Mouse (Mus musculus) midbrain, embryonic 11.5 days (tissue): Measurements from ENCODE around the gene Tmprss11f. TPM values are rescaled to one million over a fixed set of nuclear protein-coding genes. Genes with fewer than 3 reads are reported as not detected.
"Not testable (repeated sequence)": the region's sequence is repeated elsewhere in the genome, so short reads cannot be mapped to it uniquely, and the experiment has no call there.

Source experiments
- ATAC-seq: fragments of 200-750 bp; cut with Nextera tagmentation; 2 replicates; pipeline ENCODE4 v1.8.0; 2017; ENCODE audit warnings: moderate TSS enrichment, moderate library complexity; ENCODE audit not compliant: low FRiP score
- DNase-seq: peaks from one replicate; pipeline ENCODE4 v3.0.0; 2015; ENCODE audit warnings: low spot score; ENCODE audit errors: missing footprints
- H3K27ac ChIP-seq: fragments of 300-500 bp; sonication (generic); 2 replicates; pipeline ENCODE4 v1.5.1; 2014; ENCODE audit warnings: low read depth, low read length
- H3K27me3 ChIP-seq: fragments of 300-500 bp; sonication (generic); 2 replicates; pipeline ENCODE4 v1.6.1; 2014; ENCODE audit warnings: mild to moderate bottlenecking, low read length, moderate library complexity, mixed read lengths; ENCODE audit not compliant: control insufficient read depth, insufficient read depth
- H3K36me3 ChIP-seq: fragments of 300-500 bp; sonication (generic); 2 replicates; pipeline ENCODE4 v1.6.1; 2014; ENCODE audit warnings: mild to moderate bottlenecking, low read length, moderate library complexity, mixed read lengths; ENCODE audit not compliant: control insufficient read depth, insufficient read depth
- H3K4me1 ChIP-seq: fragments of 300-500 bp; sonication (generic); 2 replicates; pipeline ENCODE4 v1.6.1; 2014; ENCODE audit warnings: low read length; ENCODE audit not compliant: control insufficient read depth, insufficient read depth
- H3K4me2 ChIP-seq: fragments of 300-500 bp; sonication (generic); 2 replicates; pipeline ENCODE4 v1.6.1; 2014; ENCODE audit warnings: mild to moderate bottlenecking, moderate library complexity
- H3K4me3 ChIP-seq: fragments of 300-500 bp; sonication (generic); 2 replicates; pipeline ENCODE4 v1.5.1; 2014; ENCODE audit warnings: low read depth, low read length
- H3K9ac ChIP-seq: fragments of 300-500 bp; sonication (generic); 2 replicates; pipeline ENCODE4 v1.6.1; 2014; ENCODE audit warnings: low read length
- H3K9me3 ChIP-seq: fragments of 300-500 bp; sonication (generic); 2 replicates; pipeline ENCODE4 v1.6.1; 2016; ENCODE audit warnings: low read length; ENCODE audit not compliant: control insufficient read depth
- WGBS: fragments of 180-500 bp; shearing (Covaris S2); extraction: QIAGEN DNeasy Blood & Tissue Kit; methylation state at CpG from one replicate; pipeline ENCODE4 v1.1.7; 2014; 5-methylcytosine and 5-hydroxymethylcytosine counted together
- polyA plus RNA-seq: library from polyadenylated mRNA; unstranded; fragments of >200 nt; fragmentation: Nextera tagmentation; extraction: Ambion mirVana; gene quantifications from 2 replicates; pipeline ENCODE4 v1.2.1, GENCODE M21; 2014

The Tmprss11f gene
- 0.04 TPM in 1 of 2 replicates, not detected in the other for polyA plus RNA-seq

DNA sequence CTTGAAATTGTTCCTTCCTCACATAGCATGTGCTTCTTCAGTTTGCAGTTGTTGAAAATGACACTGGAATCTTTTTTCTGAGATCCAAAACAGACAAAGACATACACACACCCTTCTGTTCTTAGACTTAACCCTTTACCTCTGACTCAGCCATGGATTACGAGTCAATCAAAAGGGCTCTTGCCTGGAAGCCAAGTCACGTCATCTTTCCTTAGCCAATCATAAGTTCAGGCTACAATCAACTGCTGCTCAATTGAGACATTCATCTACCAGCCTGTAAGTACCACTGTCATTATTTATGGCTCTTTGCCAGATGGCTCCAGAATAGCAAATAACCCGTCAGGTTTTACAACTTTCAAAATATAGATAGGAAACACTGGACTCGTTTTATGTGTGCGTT lies at the start of gene Tmprss11f:
Gene Tmprss11f, minus strand, starts transcription at position 101 of the 400 bp plus-strand sequence.
- H3K4me3 ChIP-seq, result no peak within 1 kb of the TSS
- no peak within 1 kb of the TSS for H3K9ac ChIP-seq
- ATAC-seq (no peak), DNase-seq (no peak)
- H3K27me3 ChIP-seq, result no peaks in the 10 kb centered on the region
- H3K36me3 ChIP-seq, result no peaks in the 10 kb centered on the region
- H3K4me1 ChIP-seq, result no peaks in the 10 kb centered on the region
- 86% methylated on average over 5 of the region's 5 CpGs for WGBS
- H3K9me3 ChIP-seq, result no peaks in the 10 kb centered on the region
- H3K4me2 ChIP-seq, result no peak within 1 kb of the TSS
- H3K27ac ChIP-seq, result no peak within 1 kb of the TSS

DNA sequence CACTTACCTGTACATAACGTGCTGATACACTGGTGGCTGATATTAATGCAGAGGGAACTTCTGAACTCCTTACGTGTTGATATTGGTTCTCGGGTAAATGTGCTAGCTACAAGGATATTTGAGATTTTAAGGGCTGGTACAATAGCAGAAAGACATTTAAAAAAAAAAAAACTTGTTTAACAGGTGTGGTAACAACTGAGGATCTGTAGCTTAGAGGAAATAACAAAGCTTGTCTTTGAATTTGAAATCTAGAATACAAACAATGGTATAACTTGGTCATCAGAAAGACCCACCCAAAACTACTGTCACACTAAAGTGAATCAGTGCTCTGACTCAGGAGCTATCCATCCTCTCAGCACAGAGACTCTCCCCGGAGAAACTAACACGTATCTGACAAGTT lies 44.0 kb upstream of the Tmprss11f start, which contains the start of gene Tmprss11b:
Gene Tmprss11b, minus strand, starts transcription at position 101 of the 400 bp plus-strand sequence.
- WGBS, result 84% methylated on average over 5 of the region's 5 CpGs
- H3K4me3 ChIP-seq, result no peak within 1 kb of the TSS
- no peaks in the 10 kb centered on the region for H3K36me3 ChIP-seq
- H3K9me3 ChIP-seq, result no peaks in the 10 kb centered on the region
- no peak for ATAC-seq
- no peak within 1 kb of the TSS for H3K4me2 ChIP-seq
- no peak within 1 kb of the TSS for H3K27ac ChIP-seq
- no peaks in the 10 kb centered on the region for H3K27me3 ChIP-seq
- no peaks in the 10 kb centered on the region for H3K4me1 ChIP-seq
- no peak for DNase-seq
- H3K9ac ChIP-seq, result no peak within 1 kb of the TSS

DNA sequence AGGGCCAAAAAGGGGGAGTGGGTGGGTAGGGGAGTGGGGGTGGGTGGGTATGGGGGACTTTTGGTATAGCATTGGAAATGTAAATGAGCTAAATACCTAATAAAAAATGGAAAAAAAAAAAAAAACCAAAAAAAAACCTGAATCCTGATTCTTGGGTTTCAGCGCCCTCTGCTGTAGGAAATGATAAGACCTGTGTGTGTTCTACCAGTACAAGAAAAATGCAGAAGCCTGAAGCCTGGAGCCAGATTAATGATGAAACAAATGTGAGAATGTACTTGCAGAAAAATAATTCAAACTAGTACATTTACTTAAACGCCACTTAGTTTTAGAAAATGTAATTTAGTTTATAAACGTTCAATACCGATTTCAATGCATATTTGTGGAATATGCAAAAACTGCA lies 17.0 kb upstream of the Tmprss11f start:
- not testable (repeated sequence) for H3K4me3 ChIP-seq, H3K4me2 ChIP-seq, H3K36me3 ChIP-seq, H3K27ac ChIP-seq, H3K9ac ChIP-seq, H3K27me3 ChIP-seq, H3K4me1 ChIP-seq, H3K9me3 ChIP-seq
- ATAC-seq, result peak; percentile 59; the same call in 1 of the 2 replicates
- WGBS, result 30% methylated on average over 4 of the region's 4 CpGs
- peak; percentile 83 for DNase-seq

DNA sequence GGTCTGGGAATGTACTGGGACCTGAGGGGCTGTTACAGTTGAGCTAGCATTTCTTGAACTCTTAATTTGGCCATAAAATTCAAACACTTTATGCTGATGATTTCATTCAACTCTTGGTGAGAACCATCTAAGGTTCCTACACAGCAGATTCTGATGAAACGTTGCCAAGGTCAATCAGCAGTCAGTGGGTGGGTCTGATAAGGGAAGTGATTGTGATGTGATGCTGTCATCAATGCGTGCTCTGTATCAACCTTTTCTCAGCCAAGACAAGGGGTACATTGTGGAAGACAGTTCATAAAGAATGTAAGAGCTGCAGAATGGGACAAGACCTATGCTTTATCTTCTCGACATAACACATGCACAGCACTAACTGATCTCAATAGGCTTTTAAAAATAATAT lies 8.6 kb upstream of the Tmprss11f start:
- H3K9ac ChIP-seq, result no peak overlapping the region
- no peak overlapping the region for H3K4me3 ChIP-seq
- H3K4me2 ChIP-seq, result no peak overlapping the region
- no peaks in the 10 kb centered on the region for H3K4me1 ChIP-seq
- ATAC-seq (no peak), DNase-seq (no peak)
- H3K27ac ChIP-seq, result no peak overlapping the region
- no peaks in the 10 kb centered on the region for H3K9me3 ChIP-seq
- no peaks in the 10 kb centered on the region for H3K27me3 ChIP-seq
- no peaks in the 10 kb centered on the region for H3K36me3 ChIP-seq
- 74% methylated on average over 3 of the region's 3 CpGs for WGBS

DNA sequence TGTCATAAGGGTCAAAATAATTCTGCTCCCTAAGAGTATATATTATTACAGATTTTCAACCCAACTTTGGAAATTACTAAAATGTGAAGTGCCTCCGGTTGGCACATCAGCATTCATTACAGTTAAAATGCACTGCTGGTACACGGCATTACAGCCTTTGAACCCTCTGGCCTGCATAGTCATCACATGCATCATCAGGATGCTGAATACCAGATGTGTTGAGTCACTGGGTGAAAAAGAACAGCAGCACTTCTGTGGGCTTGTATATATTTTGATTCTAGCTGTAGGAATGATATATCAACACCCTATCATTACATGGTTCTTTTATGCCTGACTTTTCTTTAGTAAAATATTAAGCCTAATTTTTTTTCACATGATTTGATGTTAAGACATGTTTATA lies 1.5 kb downstream of the Tmprss11f start:
- WGBS, result 96% methylated on average over 2 of the region's 2 CpGs
- no peaks in the 10 kb centered on the region for H3K27me3 ChIP-seq
- no peaks in the 10 kb centered on the region for H3K9me3 ChIP-seq
- H3K9ac ChIP-seq, result no peak overlapping the region
- no peak overlapping the region for H3K4me3 ChIP-seq
- no peaks in the 10 kb centered on the region for H3K36me3 ChIP-seq
- ATAC-seq (no peak), DNase-seq (no peak)
- H3K4me2 ChIP-seq, result no peak overlapping the region
- H3K4me1 ChIP-seq, result no peaks in the 10 kb centered on the region
- no peak overlapping the region for H3K27ac ChIP-seq

DNA sequence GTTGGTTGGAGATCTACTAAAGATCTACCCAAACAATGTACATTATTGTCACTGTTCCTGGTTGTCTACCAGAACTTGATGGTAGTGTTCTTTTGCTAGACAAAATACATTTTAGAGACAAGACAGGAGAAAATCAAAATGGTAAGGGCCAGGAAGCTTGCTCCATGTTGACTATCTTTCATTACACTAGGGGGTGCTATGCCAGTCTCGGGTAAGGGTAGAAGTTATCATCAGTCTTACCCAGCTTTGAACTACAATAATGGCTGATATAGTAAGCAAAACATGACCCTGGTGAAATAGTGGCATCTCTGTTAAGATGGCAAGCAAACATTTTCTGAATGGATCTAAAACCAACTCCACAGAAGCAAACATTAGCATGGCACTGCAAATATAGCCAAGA lies 10.4 kb downstream of the Tmprss11f start:
- no peak overlapping the region for H3K4me3 ChIP-seq
- no peaks in the 10 kb centered on the region for H3K9me3 ChIP-seq
- no peak for DNase-seq
- no peak overlapping the region for H3K9ac ChIP-seq
- no peaks in the 10 kb centered on the region for H3K27me3 ChIP-seq
- ATAC-seq, result no peak
- H3K4me2 ChIP-seq, result no peak overlapping the region
- H3K27ac ChIP-seq, result no peak overlapping the region
- no peaks in the 10 kb centered on the region for H3K36me3 ChIP-seq
- no peaks in the 10 kb centered on the region for H3K4me1 ChIP-seq
- WGBS, result 84% methylated on average over 1 of the region's 1 CpGs

DNA sequence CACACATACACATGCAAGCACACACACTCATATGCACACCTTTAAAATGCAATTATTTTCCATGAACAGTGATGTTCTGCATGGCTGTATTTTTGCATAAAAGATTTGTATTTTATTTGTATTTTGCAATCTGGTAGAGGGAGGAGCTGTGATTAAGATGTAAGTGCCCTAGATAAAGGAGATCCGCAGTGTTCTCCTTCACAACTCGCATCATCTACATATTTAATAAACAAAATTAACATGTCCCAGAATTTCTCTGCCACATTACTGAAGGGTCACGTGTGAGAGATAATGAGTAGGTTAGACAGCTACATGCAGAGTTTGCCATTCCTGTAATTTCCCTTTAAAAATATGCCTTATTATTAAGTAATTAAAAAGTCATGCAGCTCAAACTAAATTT lies 46.3 kb downstream of the Tmprss11f start:
- H3K4me1 ChIP-seq, result no peaks in the 10 kb centered on the region
- DNase-seq (no peak), ATAC-seq (no peak)
- H3K36me3 ChIP-seq, result no peaks in the 10 kb centered on the region
- H3K9ac ChIP-seq, result no peak overlapping the region
- H3K27ac ChIP-seq, result no peak overlapping the region
- H3K27me3 ChIP-seq, result no peaks in the 10 kb centered on the region
- WGBS, result 88% methylated on average over 3 of the region's 3 CpGs
- H3K9me3 ChIP-seq, result no peaks in the 10 kb centered on the region
- H3K4me3 ChIP-seq, result no peak overlapping the region
- no peak overlapping the region for H3K4me2 ChIP-seq

DNA sequence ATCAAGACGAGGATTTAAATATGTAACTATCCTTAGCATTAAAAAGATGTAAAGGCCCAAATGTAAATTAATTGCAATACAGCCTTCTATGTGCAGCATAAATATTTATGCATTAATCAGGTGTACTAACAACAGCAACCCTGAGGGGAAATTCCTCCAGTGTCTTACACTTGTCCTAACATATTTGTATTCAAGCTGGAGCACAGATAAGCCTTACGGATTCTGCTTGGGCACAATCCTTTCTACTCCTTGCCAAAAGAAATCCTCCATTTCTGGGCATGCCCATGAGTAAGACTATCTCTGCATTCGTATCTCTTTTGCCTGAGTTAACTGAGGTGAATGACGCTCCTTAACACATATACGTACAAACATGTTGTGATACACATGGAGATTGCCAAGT lies 49.6 kb downstream of the Tmprss11f start:
- H3K27ac ChIP-seq, result no peak overlapping the region
- H3K4me2 ChIP-seq, result no peak overlapping the region
- no peaks in the 10 kb centered on the region for H3K4me1 ChIP-seq
- no peaks in the 10 kb centered on the region for H3K27me3 ChIP-seq
- ATAC-seq (no peak), DNase-seq (no peak)
- H3K9ac ChIP-seq, result no peak overlapping the region
- WGBS, result 89% methylated on average over 5 of the region's 5 CpGs
- H3K4me3 ChIP-seq, result no peak overlapping the region
- no peaks in the 10 kb centered on the region for H3K36me3 ChIP-seq
- no peaks in the 10 kb centered on the region for H3K9me3 ChIP-seq

DNA sequence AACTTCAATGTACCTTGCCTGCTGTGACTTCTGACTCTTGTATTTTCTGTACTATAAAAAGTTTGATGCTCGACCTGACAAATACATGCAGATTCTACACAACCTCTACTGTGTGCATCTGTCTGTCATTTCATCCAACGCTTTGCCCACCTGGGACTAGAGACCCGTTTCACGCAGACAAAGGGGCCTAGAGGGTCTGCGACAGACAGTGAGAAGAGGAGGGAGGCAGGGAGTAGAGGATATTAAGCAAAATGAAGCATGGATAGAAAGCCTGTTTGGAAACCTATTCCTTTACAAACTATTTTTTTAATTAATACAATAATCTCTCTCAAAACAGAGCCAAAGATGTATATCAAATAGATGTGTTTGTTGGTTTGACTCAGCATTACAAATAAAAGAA lies 50.2 kb downstream of the Tmprss11f start:
- Histone ChIP-seq H3K4me1 (no peaks in the 10 kb centered on the region), H3K9ac (no peak overlapping the region), H3K27ac (no peak overlapping the region), H3K9me3 (no peaks in the 10 kb centered on the region), H3K4me2 (no peak overlapping the region), H3K4me3 (no peak overlapping the region), H3K36me3 (no peaks in the 10 kb centered on the region), H3K27me3 (no peaks in the 10 kb centered on the region)
- no peak for DNase-seq
- ATAC-seq, result no peak
- 75% methylated on average over 5 of the region's 5 CpGs for WGBS

DNA sequence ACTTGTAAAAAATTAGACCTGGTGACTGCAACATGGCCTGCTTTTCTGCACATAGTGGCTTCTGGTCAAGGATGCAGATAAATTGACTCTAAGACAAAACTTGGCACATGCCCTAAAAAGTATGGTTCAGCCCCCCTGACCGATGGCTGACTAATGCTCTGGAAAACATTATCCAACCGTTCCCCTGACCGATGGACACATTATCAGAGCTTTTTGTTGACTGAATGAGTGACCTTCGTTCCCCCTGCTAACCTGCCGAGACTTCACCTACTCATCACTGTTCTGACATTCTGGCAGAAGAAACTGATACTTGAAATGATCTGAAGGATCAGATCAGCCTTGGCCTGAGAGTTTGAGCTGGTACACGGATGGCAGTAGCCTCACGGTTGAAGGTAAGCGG lies 53.5 kb downstream of the Tmprss11f start:
- H3K36me3 ChIP-seq, H3K4me2 ChIP-seq, DNase-seq, ATAC-seq, H3K27ac ChIP-seq, H3K9ac ChIP-seq, H3K4me1 ChIP-seq, H3K4me3 ChIP-seq, H3K27me3 ChIP-seq, H3K9me3 ChIP-seq: not testable (repeated sequence)
- 92% methylated on average over 8 of the region's 8 CpGs for WGBS
